Mouse (Mus musculus) embryonic facial prominence, embryonic 12.5 days (tissue): ENCODE data around the gene Dock4. TPM values are rescaled to one million over a fixed set of nuclear protein-coding genes. Genes with fewer than 3 reads are reported as not detected.

ENCODE experiments used
- ATAC-seq: fragments of 200-750 bp; cut with Nextera tagmentation; 2 replicates; pipeline ENCODE4 v1.8.0; 2017; ENCODE audit not compliant: insufficient number of reproducible peaks, insufficient read depth, low FRiP score, low TSS enrichment
- H3K27ac ChIP-seq: fragments of 300-500 bp; sonication (generic); 2 replicates; pipeline ENCODE4 v1.5.1; 2016; ENCODE audit warnings: mild to moderate bottlenecking
- H3K27me3 ChIP-seq: fragments of 300-500 bp; sonication (generic); 2 replicates; pipeline ENCODE4 v1.6.1; 2016; ENCODE audit warnings: mild to moderate bottlenecking, moderate library complexity
- H3K36me3 ChIP-seq: fragments of 300-500 bp; sonication (generic); 2 replicates; pipeline ENCODE4 v1.6.1; 2016; ENCODE audit warnings: mild to moderate bottlenecking
- H3K4me1 ChIP-seq: fragments of 300-500 bp; sonication (generic); 2 replicates; pipeline ENCODE4 v1.6.1; 2016
- H3K4me2 ChIP-seq: fragments of 300-500 bp; sonication (generic); replicated peaks from 2 replicates; pipeline ENCODE4 v1.6.1; 2016; ENCODE audit warnings: mild to moderate bottlenecking, moderate library complexity
- H3K4me3 ChIP-seq: fragments of 300-500 bp; sonication (generic); 2 replicates; pipeline ENCODE4 v1.5.1; 2016; ENCODE audit warnings: mild to moderate bottlenecking
- H3K9ac ChIP-seq: fragments of 300-500 bp; sonication (generic); 2 replicates; pipeline ENCODE4 v1.6.1; 2016; ENCODE audit warnings: mild to moderate bottlenecking, moderate library complexity
- H3K9me3 ChIP-seq: fragments of 300-500 bp; sonication (generic); 2 replicates; pipeline ENCODE4 v1.6.1; 2016; ENCODE audit warnings: mild to moderate bottlenecking, moderate library complexity
- WGBS: fragments of 180-500 bp; shearing (Covaris S2); methylation state at CpG from one replicate; pipeline ENCODE4 v1.1.7; 2016; 5-methylcytosine and 5-hydroxymethylcytosine counted together
- polyA plus RNA-seq: library from polyadenylated mRNA; unstranded; fragments of >200 nt; fragmentation: Nextera tagmentation; extraction: Ambion mirVana; gene quantifications from 2 replicates; pipeline ENCODE4 v1.2.1, GENCODE M21; 2016

Gene Dock4
- polyA plus RNA-seq, 1 experiment from 2014 or later = 24.5 TPM

DNA sequence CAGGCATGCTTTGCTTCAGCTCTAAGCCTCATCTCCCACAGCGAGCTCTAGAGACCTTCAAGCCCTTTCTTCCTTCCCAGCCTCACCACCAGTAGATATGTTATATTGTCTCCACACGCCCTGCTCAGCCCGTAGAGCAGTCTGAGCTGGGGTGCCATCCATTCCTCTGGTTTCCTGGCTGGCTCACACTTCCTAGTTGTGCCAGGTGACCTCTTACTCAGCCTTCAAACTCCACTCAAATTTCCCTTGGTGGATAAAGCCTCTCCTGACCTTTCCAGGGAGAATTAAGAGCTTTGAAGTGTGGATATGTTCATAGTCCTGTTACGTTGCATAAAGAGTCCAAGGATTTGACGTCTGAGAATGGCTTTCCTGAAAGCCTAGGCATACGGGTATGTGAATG, 68.3 kb downstream of the Dock4 start:
- Histone ChIP-seq H3K4me1 (peaks cover 9% of the 10 kb centered on the region; the same call in 1 of the 2 replicates), H3K4me3 (no peak overlapping the region), H3K9me3 (no peaks in the 10 kb centered on the region), H3K4me2 (no peak overlapping the region), H3K9ac (no peak overlapping the region), H3K27ac (no peak overlapping the region), H3K36me3 (no peaks in the 10 kb centered on the region), H3K27me3 (no peaks in the 10 kb centered on the region)
- 65% methylated on average over 6 of the region's 6 CpGs for WGBS
- no peak for ATAC-seq

DNA sequence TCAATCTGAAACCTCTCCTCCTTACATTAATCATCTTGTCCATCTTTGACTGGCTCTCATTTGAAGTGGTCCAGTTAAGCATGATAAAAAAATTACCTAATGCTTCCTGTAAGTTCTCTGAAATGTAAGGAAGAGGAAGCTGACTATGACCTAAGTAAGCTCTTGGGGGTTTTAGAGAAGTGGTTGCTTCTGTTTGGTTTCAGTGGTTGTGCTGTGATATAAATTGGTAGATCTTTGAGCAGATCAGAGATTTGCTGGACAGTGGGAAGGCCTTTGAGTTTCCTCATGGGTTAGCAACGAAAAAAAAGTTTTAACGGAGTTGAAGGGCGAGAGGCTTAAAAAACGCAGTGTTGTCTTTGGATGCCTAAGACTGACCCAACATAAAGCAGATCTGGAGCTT, 76.7 kb downstream of the Dock4 start:
- Histone ChIP-seq H3K4me2 (no peak overlapping the region), H3K9me3 (no peaks in the 10 kb centered on the region), H3K27me3 (no peaks in the 10 kb centered on the region), H3K36me3 (no peaks in the 10 kb centered on the region), H3K27ac (no peak overlapping the region), H3K9ac (no peak overlapping the region), H3K4me1 (no peaks in the 10 kb centered on the region), H3K4me3 (no peak overlapping the region)
- no peak for ATAC-seq
- 87% methylated on average over 4 of the region's 4 CpGs for WGBS

DNA sequence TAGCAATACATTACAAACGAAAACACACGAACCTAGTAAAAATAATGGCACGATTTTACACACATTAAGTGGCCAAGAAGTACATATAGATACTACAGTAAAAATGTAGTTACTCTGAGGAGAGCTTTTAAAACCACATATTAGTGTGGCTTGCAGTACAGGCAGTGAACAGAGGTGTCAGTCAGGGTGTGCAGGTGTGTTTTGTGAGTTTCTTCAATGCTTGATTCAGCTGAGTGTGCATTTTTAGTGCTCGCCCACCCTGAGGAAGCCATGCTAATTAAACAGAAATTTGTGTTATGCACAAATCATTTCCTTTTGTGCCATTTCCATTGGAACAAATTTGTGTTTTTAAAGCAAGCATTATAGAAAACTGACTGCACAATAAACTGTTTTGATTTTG, 77.3 kb downstream of the Dock4 start:
- no peak for ATAC-seq
- H3K9ac ChIP-seq = no peak overlapping the region
- no peak overlapping the region for H3K4me2 ChIP-seq
- H3K9me3 ChIP-seq = no peaks in the 10 kb centered on the region
- H3K4me3 ChIP-seq = no peak overlapping the region
- H3K4me1 ChIP-seq = no peaks in the 10 kb centered on the region
- no peaks in the 10 kb centered on the region for H3K27me3 ChIP-seq
- H3K27ac ChIP-seq = no peak overlapping the region
- H3K36me3 ChIP-seq = no peaks in the 10 kb centered on the region
- 85% methylated on average over 4 of the region's 4 CpGs for WGBS

DNA sequence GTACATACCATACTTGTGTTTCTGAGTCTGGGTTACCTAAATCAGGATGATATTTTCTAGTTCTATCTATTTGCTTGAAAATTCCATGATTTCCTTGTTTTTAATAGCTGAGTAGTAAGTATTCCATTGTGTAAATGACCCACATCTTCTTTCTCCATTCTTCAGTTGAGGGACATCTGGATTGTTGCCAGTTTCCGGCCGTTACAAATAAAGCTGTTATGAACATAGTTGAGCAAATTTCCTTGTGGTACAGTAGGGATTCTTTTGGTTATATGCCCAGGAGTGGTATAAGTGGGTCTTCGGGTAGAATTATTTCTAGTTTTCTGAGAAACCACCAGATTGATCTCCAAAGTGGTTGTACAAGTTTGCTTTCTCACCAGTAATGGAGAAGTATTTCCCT, 79.3 kb downstream of the Dock4 start:
- Histone ChIP-seq H3K4me3 (no peak overlapping the region), H3K9me3 (no peaks in the 10 kb centered on the region), H3K27me3 (no peaks in the 10 kb centered on the region), H3K27ac (no peak overlapping the region), H3K36me3 (no peaks in the 10 kb centered on the region), H3K4me2 (no peak overlapping the region), H3K9ac (no peak overlapping the region), H3K4me1 (no peaks in the 10 kb centered on the region)
- WGBS = 90% methylated on average over 3 of the region's 3 CpGs
- ATAC-seq = no peak

DNA sequence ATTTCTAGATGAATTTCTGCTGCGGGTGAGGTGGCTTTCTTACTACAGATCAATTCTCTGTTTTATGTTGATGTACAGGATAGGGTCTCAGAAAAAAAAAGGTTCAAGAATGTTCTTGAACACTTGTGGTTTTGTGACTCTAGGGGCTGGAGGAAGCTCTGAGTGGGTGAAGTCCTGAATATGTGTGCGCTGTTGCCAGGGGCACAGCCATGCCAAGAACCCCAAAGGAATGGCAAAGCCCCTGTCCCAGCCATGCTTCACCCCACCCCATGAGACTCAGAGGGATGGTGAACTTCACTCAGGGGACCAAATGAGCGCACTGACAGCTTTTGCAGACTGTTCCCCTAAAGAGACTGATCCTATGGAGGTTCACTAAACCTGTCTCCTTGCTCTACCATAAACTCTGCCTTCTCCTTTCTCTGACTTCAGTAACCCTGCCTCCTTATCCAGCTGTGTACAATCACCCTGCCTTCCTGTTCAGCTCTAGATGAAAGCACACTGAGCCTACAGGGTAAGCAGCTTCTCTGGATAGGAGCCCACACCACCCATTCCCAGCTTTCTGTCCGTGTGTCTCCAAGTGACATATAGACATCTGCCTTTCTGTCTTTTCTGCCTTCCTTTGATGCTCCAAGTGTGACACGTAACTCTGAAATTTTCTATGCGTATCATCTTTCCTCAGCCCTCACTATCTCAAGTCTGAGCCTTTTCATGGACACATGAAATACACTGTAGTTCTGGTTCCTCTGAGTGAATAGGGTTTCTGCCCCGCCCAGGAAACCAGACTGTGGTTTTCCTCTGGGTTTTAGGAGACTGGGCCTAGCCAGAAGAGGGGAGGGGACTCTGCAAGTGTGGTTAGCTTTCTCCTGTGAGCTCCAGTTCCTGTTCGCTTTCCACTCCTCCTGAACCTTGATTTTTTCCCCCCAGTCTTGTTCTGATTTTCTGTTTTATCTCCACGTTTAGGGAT, 90.2 kb downstream of the Dock4 start:
- no peaks in the 10 kb centered on the region for H3K27me3 ChIP-seq
- H3K9ac ChIP-seq = no peak overlapping the region
- no peak overlapping the region for H3K4me2 ChIP-seq
- no peaks in the 10 kb centered on the region for H3K9me3 ChIP-seq
- no peak for ATAC-seq
- 77% methylated on average over 9 of the region's 9 CpGs for WGBS
- peaks cover 5% of the 10 kb centered on the region; the same call in 1 of the 2 replicates for H3K4me1 ChIP-seq
- H3K27ac ChIP-seq = no peak overlapping the region
- no peaks in the 10 kb centered on the region for H3K36me3 ChIP-seq
- H3K4me3 ChIP-seq = no peak overlapping the region

DNA sequence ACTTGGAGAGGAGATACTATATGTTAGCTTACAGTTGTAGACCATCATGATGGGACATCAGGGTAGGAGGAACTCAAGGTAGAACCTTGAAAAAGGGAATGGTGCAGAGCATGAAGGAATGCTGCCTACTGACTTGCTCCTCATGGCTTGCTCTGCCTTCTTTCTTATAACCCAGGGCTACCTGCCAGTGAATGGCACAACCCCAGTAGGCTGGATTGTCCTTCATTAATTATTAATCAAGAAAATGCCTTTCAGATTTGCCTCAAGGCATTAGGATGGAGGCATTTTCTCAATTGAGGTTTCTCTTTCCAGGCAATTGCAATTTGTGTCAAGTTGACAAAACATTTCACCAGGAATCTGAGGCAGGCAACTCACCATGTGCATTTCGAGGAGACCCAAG, 92.1 kb downstream of the Dock4 start:
- Histone ChIP-seq H3K27me3 (no peaks in the 10 kb centered on the region), H3K4me1 (peaks cover 5% of the 10 kb centered on the region; the same call in 1 of the 2 replicates), H3K9ac (no peak overlapping the region), H3K4me3 (no peak overlapping the region), H3K4me2 (no peak overlapping the region), H3K36me3 (no peaks in the 10 kb centered on the region), H3K9me3 (no peaks in the 10 kb centered on the region), H3K27ac (no peak overlapping the region)
- 81% methylated on average over 1 of the region's 1 CpGs for whole genome bisulfite sequencing
- no peak for ATAC-seq

DNA sequence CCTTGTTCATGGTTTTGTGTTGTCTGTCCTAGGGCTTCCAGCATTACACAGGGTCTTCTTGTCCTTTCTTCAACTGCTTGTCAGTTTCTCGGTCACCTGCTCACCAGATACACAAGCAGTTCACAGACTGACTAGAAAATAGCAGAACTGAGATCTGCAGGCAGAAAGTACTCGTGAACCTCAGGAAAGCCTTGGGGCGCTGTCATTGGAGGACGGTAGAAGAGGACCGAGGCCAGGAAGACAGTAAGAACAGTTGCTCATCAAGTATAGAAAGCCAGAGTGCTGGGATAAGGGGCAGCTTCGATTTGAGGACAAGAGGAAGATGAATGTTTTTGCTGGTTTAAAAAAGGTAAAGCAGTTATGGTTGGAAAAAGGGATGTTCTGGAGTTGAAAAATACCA, 92.6 kb downstream of the Dock4 start:
- no peak for ATAC-seq
- H3K4me1 ChIP-seq = peaks cover 5% of the 10 kb centered on the region; the same call in 1 of the 2 replicates
- no peaks in the 10 kb centered on the region for H3K36me3 ChIP-seq
- no peaks in the 10 kb centered on the region for H3K27me3 ChIP-seq
- no peaks in the 10 kb centered on the region for H3K9me3 ChIP-seq
- no peak overlapping the region for H3K4me2 ChIP-seq
- H3K4me3 ChIP-seq = no peak overlapping the region
- no peak overlapping the region for H3K9ac ChIP-seq
- WGBS = 78% methylated on average over 6 of the region's 6 CpGs
- no peak overlapping the region for H3K27ac ChIP-seq

DNA sequence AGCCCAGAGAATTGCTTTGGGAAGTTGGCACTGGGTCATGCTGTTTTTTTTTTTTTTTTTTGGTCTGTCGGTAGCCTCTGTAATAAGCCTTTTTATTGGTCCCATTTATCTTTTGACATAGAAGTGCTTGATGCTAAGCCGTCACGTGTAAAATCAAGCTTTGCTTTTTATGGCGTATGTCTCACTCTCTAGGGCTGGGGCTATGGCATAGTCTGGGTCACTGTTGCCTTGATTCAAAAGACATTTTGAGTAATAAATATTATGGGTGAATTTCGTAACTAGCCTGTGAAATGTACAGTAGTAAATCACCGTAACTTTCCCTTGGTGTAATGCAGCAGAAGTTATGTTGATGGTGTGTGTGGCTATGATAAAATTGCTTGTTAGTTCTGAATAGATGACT, 93.0 kb downstream of the Dock4 start:
- Histone ChIP-seq H3K4me1 (peaks cover 5% of the 10 kb centered on the region; the same call in 1 of the 2 replicates), H3K36me3 (no peaks in the 10 kb centered on the region), H3K9me3 (no peaks in the 10 kb centered on the region), H3K4me3 (no peak overlapping the region), H3K4me2 (no peak overlapping the region), H3K27me3 (no peaks in the 10 kb centered on the region), H3K9ac (no peak overlapping the region), H3K27ac (no peak overlapping the region)
- 92% methylated on average over 6 of the region's 6 CpGs for WGBS
- no peak for ATAC-seq

DNA sequence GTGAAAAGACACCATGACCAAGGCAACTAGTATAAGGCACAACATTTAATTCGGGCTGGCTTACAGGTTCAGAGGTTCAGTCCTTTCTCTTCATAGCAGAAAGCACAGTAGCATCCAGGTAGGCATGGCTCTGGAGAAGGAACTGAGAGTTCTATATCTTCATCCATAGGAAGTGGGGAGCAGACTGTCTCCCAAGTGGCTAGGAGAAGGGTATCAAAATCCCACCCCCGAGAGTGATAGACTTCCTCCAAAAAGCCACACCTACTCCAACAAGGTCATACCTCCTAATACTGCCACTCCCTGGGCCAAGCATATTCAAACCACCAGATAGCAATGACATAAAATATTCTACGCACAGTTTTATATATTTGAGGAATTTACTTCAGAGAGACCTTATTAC, 98.5 kb downstream of the Dock4 start:
- Histone ChIP-seq H3K4me3 (no peak overlapping the region), H3K4me2 (no peak overlapping the region), H3K4me1 (no peaks in the 10 kb centered on the region), H3K27me3 (no peaks in the 10 kb centered on the region), H3K27ac (no peak overlapping the region), H3K36me3 (no peaks in the 10 kb centered on the region), H3K9me3 (no peaks in the 10 kb centered on the region), H3K9ac (no peak overlapping the region)
- no peak for ATAC-seq
- 88% methylated on average over 3 of the region's 3 CpGs for WGBS

DNA sequence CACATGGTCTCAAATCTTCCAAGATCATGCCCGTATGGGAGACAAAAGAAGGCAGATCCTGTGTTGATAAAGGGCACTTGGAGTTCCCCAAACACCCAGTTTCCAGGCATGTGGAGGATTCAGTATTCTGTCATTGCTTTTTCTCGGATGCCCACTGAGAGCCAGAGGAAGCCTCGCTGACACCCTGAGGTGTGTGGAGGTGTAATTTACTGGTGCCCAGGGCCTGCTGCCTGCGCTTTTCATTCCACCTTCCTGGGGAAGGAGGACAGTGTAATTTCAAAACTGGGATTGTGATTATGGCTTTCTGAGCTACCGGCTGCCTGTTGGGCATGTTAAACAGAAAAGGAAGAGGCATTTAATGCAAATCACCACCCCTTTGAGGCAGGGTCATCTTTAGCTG, 101.1 kb downstream of the Dock4 start:
- no peak overlapping the region for H3K9ac ChIP-seq
- 53% methylated on average over 5 of the region's 5 CpGs for WGBS

DNA sequence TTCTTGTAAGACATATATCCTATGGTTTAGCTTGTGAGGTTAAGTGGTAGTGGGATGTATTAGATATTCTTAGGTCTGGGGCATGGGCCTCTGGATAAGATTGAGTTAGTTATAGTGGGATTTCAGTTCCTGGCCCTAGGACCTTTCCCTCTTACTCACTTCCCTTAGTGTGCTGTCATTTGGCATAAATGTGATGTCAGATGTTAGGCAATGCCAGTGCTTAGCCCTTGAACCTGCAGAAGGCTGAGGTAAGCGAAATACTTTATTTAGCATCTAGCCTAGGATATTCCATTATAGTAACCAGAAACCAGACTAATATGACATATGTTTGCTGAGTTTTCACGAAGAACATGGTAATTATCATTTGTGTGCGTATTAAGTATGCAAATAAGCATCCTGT, 105.6 kb downstream of the Dock4 start:
- 89% methylated on average over 3 of the region's 3 CpGs for WGBS
- H3K4me1 ChIP-seq = no peaks in the 10 kb centered on the region
- no peaks in the 10 kb centered on the region for H3K36me3 ChIP-seq
- no peak for ATAC-seq
- no peak overlapping the region for H3K27ac ChIP-seq
- H3K9ac ChIP-seq = no peak overlapping the region
- no peak overlapping the region for H3K4me3 ChIP-seq
- H3K9me3 ChIP-seq = no peaks in the 10 kb centered on the region
- H3K27me3 ChIP-seq = no peaks in the 10 kb centered on the region
- H3K4me2 ChIP-seq = no peak overlapping the region

More for the DNA sequence above, 101.1 kb downstream of the Dock4 start:
- Histone ChIP-seq H3K4me1 (no peaks in the 10 kb centered on the region), H3K27ac (no peak overlapping the region), H3K4me2 (no peak overlapping the region), H3K27me3 (no peaks in the 10 kb centered on the region), H3K4me3 (no peak overlapping the region), H3K9me3 (no peaks in the 10 kb centered on the region), H3K36me3 (no peaks in the 10 kb centered on the region)
- ATAC-seq = no peak

DNA sequence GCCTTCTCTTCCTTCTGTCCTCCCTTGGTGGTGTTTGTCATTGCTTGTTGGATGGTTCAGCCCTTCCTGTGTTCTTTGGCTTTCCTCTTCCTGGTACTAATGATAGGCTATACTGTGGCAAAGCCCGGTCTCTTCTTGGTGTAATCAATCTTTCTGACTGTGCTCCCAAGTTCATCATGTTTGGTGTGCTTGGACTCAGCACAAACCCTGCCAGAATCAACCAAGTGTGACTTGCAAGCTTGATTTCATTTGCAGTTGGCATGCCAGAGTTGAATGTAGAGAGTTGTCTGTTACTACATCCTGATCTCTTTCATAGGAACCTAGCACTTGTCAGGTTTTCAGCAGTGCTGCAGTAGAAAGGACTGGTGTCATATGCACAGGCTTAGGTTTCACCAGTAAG, 106.4 kb downstream of the Dock4 start:
- 94% methylated on average over 1 of the region's 1 CpGs for WGBS
- ATAC-seq = no peak
- no peaks in the 10 kb centered on the region for H3K36me3 ChIP-seq

More for the DNA sequence above, 106.4 kb downstream of the Dock4 start:
- Histone ChIP-seq H3K4me1 (no peaks in the 10 kb centered on the region), H3K4me3 (no peak overlapping the region), H3K27ac (no peak overlapping the region), H3K4me2 (no peak overlapping the region), H3K27me3 (no peaks in the 10 kb centered on the region), H3K9me3 (no peaks in the 10 kb centered on the region), H3K9ac (no peak overlapping the region)
